Mouse (Mus musculus): ENCODE measurements around the gene E330017A01Rik. TPM values are rescaled to one million over a fixed set of nuclear protein-coding genes. Genes with fewer than 3 reads are reported as not detected.

The E330017A01Rik gene
- total and polyA plus RNA-seq, 2 experiments from 2014 or later: not detected

GRCm38 (mm10) chr16:58627597-58628335 is 10.8 kb downstream of the E330017A01Rik start:
- H3K27me3 ChIP-seq (ENCODE audit: control insufficient read depth, insufficient read depth, low read length): no peaks in the 10 kb centered on the region
- no peaks in the 10 kb centered on the region for H3K36me3 ChIP-seq (replicated peaks; ENCODE audit: control insufficient read depth, insufficient read depth, low read length)
- ATAC-seq (ENCODE audit: insufficient read depth, low read depth) (no peak), DNase-seq (ENCODE audit: low spot score) (no peak)
- H3K27ac ChIP-seq (ENCODE audit: low read depth): no peak overlapping the region
- H3K4me2 ChIP-seq (ENCODE audit: low read depth, low read length): no peak overlapping the region
- no peaks in the 10 kb centered on the region for H3K4me1 ChIP-seq (ENCODE audit: control insufficient read depth, insufficient read depth)
- H3K4me3 ChIP-seq (ENCODE audit: low read depth, low read length): no peak overlapping the region
- 90% methylated on average over 4 of the region's 4 CpGs for WGBS
- TF ChIP-seq CTCF (IDR thresholded peaks at IDR 0.05; ENCODE audit: low read depth) (peak; percentile 33), EP300 (IDR thresholded peaks at IDR 0.05; ENCODE audit: low read depth) (no peak)
- no peak overlapping the region for H3K9ac ChIP-seq (replicated peaks; ENCODE audit: low read depth, low read length)
- H3K9me3 ChIP-seq (replicated peaks; ENCODE audit: control insufficient read depth, low read length): no peaks in the 10 kb centered on the region

- no peak overlapping the region for H3K9ac ChIP-seq (replicated peaks; ENCODE audit: low read depth, low read length)
- no peak overlapping the region for H3K4me3 ChIP-seq (ENCODE audit: low read depth, low read length)
- no peak overlapping the region for H3K27ac ChIP-seq (ENCODE audit: low read depth)
- DNase-seq (ENCODE audit: low spot score) (peak; percentile 43), ATAC-seq (ENCODE audit: insufficient read depth, low read depth) (no peak)
- no peaks in the 10 kb centered on the region for H3K9me3 ChIP-seq (replicated peaks; ENCODE audit: control insufficient read depth, low read length)
- WGBS: 67% methylated on average over 6 of the region's 6 CpGs
- H3K4me1 ChIP-seq (ENCODE audit: control insufficient read depth, insufficient read depth): no peaks in the 10 kb centered on the region
- H3K36me3 ChIP-seq (replicated peaks; ENCODE audit: control insufficient read depth, insufficient read depth, low read length): no peaks in the 10 kb centered on the region
- no peaks in the 10 kb centered on the region for H3K27me3 ChIP-seq (ENCODE audit: control insufficient read depth, insufficient read depth, low read length)
- H3K4me2 ChIP-seq (ENCODE audit: low read depth, low read length): no peak overlapping the region
- peak; percentile 74 for TF ChIP-seq CTCF (IDR thresholded peaks at IDR 0.05; ENCODE audit: low read depth)
- no peak for TF ChIP-seq EP300 (IDR thresholded peaks at IDR 0.05; ENCODE audit: low read depth)
These were observed 14.6 kb downstream of the E330017A01Rik start for GRCm38 (mm10) chr16:58623944-58624343.

GRCm38 (mm10) chr16:58623114-58623513 is 15.4 kb downstream of the E330017A01Rik start:
- WGBS: 69% methylated on average over 4 of the region's 4 CpGs
- no peak for TF ChIP-seq EP300 (IDR thresholded peaks at IDR 0.05; ENCODE audit: low read depth)
- TF ChIP-seq CTCF (IDR thresholded peaks at IDR 0.05; ENCODE audit: low read depth): no peak
- no peaks in the 10 kb centered on the region for H3K36me3 ChIP-seq (replicated peaks; ENCODE audit: control insufficient read depth, insufficient read depth, low read length)

GRCm38 (mm10) chr16:58622377-58622776 is 16.2 kb downstream of the E330017A01Rik start:
- WGBS: 59% methylated on average over 3 of the region's 3 CpGs
- H3K27ac ChIP-seq (ENCODE audit: low read depth): no peak overlapping the region
- H3K36me3 ChIP-seq (replicated peaks; ENCODE audit: control insufficient read depth, insufficient read depth, low read length): no peaks in the 10 kb centered on the region
- no peaks in the 10 kb centered on the region for H3K4me1 ChIP-seq (ENCODE audit: control insufficient read depth, insufficient read depth)
- TF ChIP-seq EP300 (IDR thresholded peaks at IDR 0.05; ENCODE audit: low read depth) (no peak), CTCF (IDR thresholded peaks at IDR 0.05; ENCODE audit: low read depth) (no peak)
- DNase-seq (ENCODE audit: low spot score) (no peak), ATAC-seq (ENCODE audit: insufficient read depth, low read depth) (no peak)
- H3K27me3 ChIP-seq (ENCODE audit: control insufficient read depth, insufficient read depth, low read length): no peaks in the 10 kb centered on the region
- no peaks in the 10 kb centered on the region for H3K9me3 ChIP-seq (replicated peaks; ENCODE audit: control insufficient read depth, low read length)
- no peak overlapping the region for H3K9ac ChIP-seq (replicated peaks; ENCODE audit: low read depth, low read length)
- H3K4me3 ChIP-seq (ENCODE audit: low read depth, low read length): no peak overlapping the region
- no peak overlapping the region for H3K4me2 ChIP-seq (ENCODE audit: low read depth, low read length)

More at GRCm38 (mm10) chr16:58623114-58623513, 15.4 kb downstream of the E330017A01Rik start:
- no peak overlapping the region for H3K4me3 ChIP-seq (ENCODE audit: low read depth, low read length)
- ATAC-seq (ENCODE audit: insufficient read depth, low read depth): no peak
- no peak for DNase-seq (ENCODE audit: low spot score)
- no peaks in the 10 kb centered on the region for H3K27me3 ChIP-seq (ENCODE audit: control insufficient read depth, insufficient read depth, low read length)
- no peak overlapping the region for H3K27ac ChIP-seq (ENCODE audit: low read depth)
- no peaks in the 10 kb centered on the region for H3K9me3 ChIP-seq (replicated peaks; ENCODE audit: control insufficient read depth, low read length)
- H3K9ac ChIP-seq (replicated peaks; ENCODE audit: low read depth, low read length): no peak overlapping the region
- no peaks in the 10 kb centered on the region for H3K4me1 ChIP-seq (ENCODE audit: control insufficient read depth, insufficient read depth)
- H3K4me2 ChIP-seq (ENCODE audit: low read depth, low read length): no peak overlapping the region

- Histone ChIP-seq H3K4me1 (ENCODE audit: control insufficient read depth, insufficient read depth) (no peaks in the 10 kb centered on the region), H3K36me3 (replicated peaks; ENCODE audit: control insufficient read depth, insufficient read depth, low read length) (no peaks in the 10 kb centered on the region), H3K9me3 (replicated peaks; ENCODE audit: control insufficient read depth, low read length) (no peaks in the 10 kb centered on the region), H3K9ac (replicated peaks; ENCODE audit: low read depth, low read length) (no peak overlapping the region), H3K4me3 (ENCODE audit: low read depth, low read length) (no peak overlapping the region), H3K27me3 (ENCODE audit: control insufficient read depth, insufficient read depth, low read length) (no peaks in the 10 kb centered on the region), H3K27ac (ENCODE audit: low read depth) (no peak overlapping the region), H3K4me2 (ENCODE audit: low read depth, low read length) (no peak overlapping the region)
- TF ChIP-seq CTCF (IDR thresholded peaks at IDR 0.05; ENCODE audit: low read depth) (no peak), EP300 (IDR thresholded peaks at IDR 0.05; ENCODE audit: low read depth) (no peak)
- no peak for ATAC-seq (ENCODE audit: insufficient read depth, low read depth)
- no peak for DNase-seq (ENCODE audit: low spot score)
These were observed 21.2 kb downstream of the E330017A01Rik start for GRCm38 (mm10) chr16:58617346-58617745.

- H3K27ac ChIP-seq (ENCODE audit: low read depth): no peak within 1 kb of the TSS
- ATAC-seq (ENCODE audit: insufficient read depth, low read depth) (no peak), DNase-seq (ENCODE audit: low spot score) (no peak)
- WGBS: 86% methylated on average over 6 of the region's 6 CpGs
- H3K4me2 ChIP-seq (ENCODE audit: low read depth, low read length): no peak within 1 kb of the TSS
- H3K36me3 ChIP-seq (replicated peaks; ENCODE audit: control insufficient read depth, insufficient read depth, low read length): no peaks in the 10 kb centered on the region
- H3K9me3 ChIP-seq (replicated peaks; ENCODE audit: control insufficient read depth, low read length): no peaks in the 10 kb centered on the region
- H3K27me3 ChIP-seq (ENCODE audit: control insufficient read depth, insufficient read depth, low read length): no peaks in the 10 kb centered on the region
- H3K4me3 ChIP-seq (ENCODE audit: low read depth, low read length): no peak within 1 kb of the TSS
- TF ChIP-seq CTCF (IDR thresholded peaks at IDR 0.05; ENCODE audit: low read depth) (no peak), EP300 (IDR thresholded peaks at IDR 0.05; ENCODE audit: low read depth) (no peak)
- H3K4me1 ChIP-seq (ENCODE audit: control insufficient read depth, insufficient read depth): no peaks in the 10 kb centered on the region
- H3K9ac ChIP-seq (replicated peaks; ENCODE audit: low read depth, low read length): no peak within 1 kb of the TSS
These were observed 21.7 kb downstream of the E330017A01Rik start, which contains the start of gene Gm813 for GRCm38 (mm10) chr16:58616878-58617277. TSS of gene Gm813 (minus strand) at chr16:58616978.
